Mouse (Mus musculus) left cerebral cortex, adult 9 months (tissue): ENCODE measurements around the gene Ldb3.

Experiments
- DNase-seq, 2 experiments: peaks; one replicate each; pipeline ENCODE4 v3.0.0; 2022; ENCODE audit warnings: low spot score in 2 of 2

Gene Ldb3

DNA sequence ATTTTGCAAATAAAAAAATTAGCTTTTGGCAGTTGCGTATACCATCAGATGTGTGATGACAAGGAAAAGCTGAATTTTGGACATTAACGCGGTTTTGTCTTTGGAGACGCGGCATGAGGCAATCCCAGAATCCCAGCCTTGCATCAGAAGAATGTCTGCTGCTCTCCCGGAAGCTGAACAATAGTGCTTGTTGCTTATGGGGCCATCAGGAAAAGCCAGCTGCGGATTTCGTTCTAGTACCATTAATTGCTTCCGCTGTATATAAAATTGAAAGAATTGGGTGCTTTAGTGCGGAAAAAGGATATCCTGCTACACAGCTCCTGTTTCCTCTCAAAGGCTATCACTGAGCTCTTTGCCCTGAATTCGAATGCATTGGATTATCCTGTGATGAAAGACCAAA, 76.6 kb downstream of the Ldb3 start:
- DNase-seq = no peak

DNA sequence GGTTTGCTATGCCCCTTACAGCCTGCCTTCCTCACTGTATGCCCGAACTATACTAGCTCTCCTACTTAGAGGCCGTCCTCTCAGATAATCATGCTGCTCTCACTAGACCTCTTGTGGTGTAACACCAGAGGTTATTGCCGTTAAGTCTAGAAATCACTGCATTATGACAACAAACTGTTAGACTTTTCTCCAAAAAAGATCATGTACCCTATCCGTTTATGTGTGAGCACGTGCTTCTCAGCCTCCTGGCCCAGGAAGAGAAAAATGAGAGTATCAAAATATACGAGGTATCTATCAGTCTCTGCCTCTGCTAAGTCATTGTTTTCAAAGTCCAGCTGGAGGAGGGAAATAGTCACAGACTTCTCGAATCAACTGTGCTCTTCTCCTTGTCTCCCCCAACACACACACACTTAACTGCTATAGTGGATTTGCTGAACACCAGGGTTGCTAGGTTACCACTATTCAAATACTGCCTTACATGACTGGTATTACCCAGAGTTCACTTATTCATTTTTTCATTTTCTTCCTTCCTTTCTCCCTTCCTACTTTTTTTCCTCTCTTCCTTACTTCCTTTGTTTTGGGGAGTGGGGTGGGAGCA, 79.5 kb downstream of the Ldb3 start:
- DNase-seq = no peak

DNA sequence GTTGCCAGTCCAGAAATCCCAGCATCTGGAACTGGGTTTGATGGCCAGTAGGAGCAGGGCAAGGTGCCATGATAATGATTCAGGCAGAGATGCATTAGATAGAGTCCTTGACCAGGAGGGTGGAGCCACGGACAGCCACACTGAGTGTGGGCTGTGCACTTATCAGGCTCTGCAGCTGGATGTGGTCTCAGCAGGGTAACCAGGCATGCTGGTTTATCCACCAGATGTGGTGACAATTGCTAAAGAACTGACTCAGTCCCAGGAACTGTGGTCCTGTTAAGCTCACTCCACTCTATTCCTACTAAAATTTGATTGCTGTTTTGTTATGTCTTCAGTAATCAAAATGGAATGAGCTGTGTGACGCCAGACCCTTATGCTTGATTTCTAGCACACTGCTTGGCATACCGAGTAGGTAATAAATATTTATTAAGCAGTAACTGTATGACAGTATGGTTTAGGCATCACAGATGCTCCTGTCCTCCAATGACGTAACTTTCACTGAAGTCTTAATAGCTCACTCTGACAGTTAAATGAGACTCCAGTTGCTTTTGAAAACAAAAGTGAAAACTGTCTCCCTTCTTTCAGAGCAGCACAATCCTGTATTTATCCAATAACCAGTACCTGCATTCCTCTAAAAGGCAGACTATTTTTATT, 80.2 kb downstream of the Ldb3 start:
- no peak for DNase-seq

DNA sequence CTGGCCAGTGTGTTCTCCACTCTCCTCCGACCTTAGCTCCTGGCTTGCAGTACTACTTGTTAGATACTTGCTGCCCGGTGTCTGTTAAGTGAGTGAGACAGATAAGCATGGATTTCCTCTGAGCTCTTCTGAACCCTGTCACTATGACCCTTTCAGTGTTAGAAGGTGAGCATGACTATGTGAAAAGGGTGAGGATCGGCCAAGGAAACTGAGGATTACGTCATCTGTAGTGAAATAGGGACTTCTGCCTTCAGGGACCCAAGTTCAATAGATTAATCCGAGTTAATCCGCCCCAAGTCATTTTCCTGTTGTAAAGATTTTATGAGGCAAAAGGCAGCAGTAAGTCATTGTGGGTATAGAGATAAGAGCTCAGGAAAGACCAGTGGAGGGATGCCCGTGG, 83.2 kb downstream of the Ldb3 start:
- DNase-seq = no peak

DNA sequence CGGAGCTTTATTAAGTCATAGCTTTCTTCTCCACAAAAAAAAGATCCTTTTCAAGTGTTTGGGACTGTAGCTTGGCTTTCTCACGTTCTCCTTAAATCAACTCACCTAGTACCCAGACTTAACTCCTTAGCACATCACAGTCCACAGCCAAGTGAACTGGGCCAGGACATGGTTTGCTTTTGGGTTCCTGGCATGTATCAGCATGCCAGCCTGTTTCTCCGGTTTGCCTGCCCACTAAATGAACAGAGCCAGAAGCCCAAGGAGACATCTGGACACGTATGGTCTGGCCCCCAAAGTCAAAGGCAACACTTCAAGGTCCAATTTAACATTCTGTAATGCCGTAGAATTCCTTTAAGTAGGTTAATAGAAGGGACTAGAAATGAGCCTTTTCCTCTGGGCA, 84.1 kb downstream of the Ldb3 start:
- DNase-seq = no peak

DNA sequence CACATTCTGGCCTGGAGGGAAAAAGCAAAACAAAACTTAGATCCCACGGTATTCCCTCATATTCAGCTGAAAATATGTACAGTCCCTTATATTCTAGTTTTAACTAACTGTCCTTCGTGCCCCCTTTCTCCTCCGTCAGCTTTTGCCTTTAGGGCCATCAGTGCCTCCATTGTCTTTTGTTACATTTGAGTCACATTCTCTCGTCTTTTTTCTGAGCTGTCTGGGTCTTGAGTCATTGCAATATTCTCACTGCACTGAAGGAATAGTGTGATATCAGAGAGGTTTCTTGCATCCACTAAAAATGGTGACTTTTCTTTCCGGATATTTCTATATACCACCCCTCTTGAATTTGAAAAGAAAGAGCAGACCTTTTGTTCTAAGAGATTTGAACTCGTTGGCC, 84.7 kb downstream of the Ldb3 start:
- no peak for DNase-seq

DNA sequence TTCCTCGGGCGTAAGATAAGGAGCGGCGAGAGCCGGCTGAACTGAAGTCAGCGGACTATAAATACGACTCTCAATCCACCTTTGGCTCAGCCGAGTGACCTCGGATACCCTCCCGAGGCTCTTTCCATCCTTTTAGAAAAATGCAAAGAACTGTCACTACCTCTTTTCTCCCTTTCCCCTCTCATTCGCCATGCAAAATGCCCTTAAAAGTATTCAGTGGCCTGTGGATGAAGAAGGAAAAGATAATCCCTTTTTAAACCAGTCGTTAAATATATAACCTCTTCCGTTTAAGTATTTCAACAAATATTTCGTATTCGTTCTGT, 85.2 kb downstream of the Ldb3 start, which contains the start of gene Bmpr1a:
TSS of gene Bmpr1a (minus strand) at position 17 of the 323 bp plus-strand sequence.
- DNase-seq = no peak

DNA sequence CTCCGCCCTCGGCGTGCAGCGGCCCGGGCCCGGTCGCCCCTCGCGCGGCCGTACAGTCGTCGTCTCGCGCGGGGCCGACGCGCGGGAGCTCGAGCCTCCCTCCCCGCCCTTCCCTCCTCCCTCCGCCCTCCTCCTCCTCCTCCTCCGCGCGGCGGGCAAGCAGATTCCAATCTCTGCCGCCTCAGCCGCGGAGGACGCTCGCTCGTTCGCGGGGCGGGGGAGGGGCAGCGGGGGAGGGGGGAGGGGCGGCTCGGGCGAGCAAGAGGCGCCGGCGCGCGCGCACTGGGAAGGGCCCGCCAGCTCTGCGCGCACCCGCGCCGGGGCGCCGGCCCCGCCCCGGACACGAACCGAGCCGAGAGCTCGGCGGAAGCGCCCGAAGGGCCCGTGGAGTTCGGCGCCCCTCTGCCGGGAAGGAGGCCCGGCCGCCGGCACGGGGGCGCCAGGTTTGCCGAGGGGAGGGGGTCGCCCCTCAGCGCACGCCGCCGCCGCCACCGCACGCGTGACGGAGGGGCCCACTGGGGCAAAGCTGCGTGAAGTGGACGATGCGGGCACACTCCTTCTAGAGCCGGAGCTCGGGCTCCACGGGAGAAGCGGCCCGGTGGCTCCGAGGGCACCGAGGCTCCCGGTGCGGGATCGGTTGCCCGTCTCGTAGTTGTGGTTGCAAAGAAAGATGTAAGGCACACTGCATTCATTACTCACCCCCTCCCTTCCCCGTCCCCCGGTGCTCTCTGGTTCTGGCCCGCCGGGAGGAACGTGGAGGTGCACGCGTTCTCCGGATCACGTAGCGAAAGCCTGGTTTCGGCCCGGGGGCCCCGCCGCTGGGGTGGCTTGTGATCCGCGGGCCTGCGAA, 85.8 kb downstream of the Ldb3 start:
- peak; percentile 45 to 84 for DNase-seq

DNA sequence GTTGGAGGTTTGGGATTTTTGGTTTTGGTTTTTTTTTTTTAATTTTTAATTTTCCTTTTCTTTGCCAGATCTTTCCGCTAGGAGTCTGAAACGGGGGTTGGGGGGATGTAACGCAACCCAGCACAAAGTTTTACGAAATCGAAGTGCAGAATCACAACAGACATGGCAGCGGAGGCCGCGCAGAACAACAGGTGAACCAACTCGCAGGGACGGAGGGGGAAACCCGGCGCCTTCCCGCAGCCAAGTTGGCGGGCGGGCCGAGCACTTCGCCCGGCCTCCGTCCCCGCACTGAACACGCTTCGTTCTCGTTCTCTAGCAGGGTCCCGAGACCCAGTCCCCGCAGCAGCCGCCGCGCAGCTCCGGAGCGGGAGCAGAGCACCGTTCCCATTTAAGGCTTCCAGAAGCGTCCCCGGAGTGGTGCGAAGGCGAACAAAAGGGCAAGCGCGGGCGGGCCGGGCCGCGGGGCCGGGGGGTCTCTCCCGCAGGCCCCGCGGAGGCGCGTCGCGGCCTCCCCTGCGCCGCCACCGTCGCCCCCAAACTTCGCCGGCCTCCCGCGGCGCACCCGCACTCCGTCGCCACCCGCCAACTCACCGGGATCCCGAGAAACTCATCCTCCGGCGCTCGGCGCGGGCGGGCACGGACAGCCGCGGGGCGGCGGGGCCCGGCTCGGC, 86.5 kb downstream of the Ldb3 start:
- DNase-seq = peak in 1 of 2 experiments; percentile 25

DNA sequence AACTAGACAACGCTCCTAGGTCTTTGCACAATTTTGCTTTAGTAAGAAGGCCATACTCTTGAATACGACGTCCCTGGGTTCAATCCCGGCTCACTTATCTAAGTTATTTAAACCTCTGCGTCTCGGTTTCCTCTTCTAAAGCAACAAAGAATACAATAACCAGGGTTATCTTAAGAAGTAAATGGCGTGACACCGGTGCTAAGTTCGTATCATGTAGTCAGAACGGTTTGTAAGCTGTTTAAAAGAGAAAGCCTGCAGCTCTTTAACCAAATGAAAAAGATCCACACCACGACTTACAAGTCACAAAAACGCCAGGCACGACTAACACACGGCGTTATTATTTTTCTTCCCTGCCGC, 87.1 kb downstream of the Ldb3 start:
- no peak for DNase-seq

DNA sequence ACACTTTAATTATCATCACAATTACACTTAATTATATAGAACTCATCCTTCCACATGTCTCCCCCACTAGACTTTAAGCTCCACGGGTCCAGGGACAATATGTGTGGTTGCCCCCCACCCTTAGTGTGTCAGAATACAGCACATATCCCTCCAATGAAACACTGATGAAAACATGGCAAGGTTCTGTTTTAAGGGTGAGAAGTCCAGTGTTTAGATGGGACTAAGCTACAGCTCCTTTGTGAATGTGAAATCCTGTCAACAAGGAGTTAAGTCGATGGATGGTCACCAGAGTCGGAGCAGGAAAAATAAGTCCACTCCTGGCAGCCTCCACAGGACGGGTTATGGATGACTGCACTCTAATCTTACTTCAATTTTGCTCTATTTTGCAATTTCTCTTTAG, 88.2 kb downstream of the Ldb3 start:
- DNase-seq = no peak

DNA sequence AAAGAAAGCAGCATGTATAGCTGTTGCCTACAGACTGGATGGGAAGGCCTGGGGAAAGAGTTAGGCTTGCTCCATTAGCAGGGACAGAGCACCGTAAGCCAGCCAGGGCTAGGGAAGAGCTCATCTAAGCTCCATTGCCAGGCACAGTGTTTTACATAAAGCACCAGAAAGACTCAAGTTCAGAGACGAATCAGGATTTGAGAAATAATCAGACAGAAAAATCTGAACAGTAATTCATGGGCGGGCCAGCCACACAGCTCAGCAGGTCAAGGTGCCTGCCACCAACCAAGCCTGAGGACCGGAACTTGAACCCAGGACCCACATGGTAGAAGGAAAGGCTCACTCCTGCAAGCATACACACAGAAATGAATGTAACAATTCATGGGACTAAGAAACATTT, 88.8 kb downstream of the Ldb3 start:
- DNase-seq = no peak

DNA sequence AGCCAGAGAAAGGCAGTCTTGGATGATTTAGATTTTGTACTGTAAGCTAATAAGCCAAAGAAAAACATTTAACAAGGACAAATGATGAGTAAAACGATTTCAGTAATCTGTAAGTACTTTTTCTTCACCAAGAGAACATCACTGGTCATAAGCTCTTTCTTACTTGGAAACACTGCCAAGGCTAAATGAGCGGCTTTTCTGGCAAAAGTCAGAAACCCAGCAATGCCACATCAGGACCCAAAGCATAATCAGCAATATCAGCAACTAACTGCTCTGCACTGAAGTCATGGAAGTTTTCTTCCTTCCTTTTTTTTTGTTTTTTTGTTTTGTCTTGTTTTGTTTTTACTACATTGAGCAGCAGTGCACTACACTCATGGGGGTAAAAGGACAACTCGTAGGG, 91.1 kb downstream of the Ldb3 start:
- no peak for DNase-seq

DNA sequence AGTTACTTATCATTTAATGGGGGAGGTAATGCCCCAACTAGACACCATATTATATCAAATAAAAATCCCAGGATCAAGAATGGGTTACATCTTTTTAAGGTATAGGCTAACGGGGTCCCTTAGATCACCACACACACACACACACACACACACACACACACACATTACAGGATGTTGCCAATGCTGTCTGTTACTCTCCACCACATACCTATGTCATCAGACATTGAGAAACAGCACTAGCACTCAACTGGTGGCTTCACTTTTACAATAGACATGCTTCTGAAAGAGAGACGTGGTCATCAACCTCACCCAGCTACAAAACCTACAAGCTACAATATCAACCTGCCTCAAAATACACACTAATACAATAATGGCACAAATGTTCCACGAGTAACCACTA, 94.8 kb downstream of the Ldb3 start:
- DNase-seq = no peak

DNA sequence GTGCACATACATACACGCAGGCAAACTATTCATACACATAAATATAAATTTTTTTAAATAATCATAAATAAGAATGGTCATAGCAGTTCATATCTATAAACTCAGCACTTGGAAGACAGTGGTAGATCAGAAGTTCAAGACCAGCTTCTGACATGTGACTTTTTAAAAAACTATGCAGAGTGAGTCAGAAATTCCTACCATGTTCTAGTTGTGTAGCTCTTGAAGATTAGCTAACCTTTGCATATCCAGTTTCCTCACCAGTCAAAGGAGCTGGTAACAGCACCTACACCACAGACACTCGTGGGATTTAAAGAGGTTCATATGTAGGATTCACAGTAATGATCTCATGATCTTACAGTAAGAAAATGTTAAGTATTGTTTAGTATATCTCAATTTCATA, 95.8 kb downstream of the Ldb3 start:
- DNase-seq = no peak

DNA sequence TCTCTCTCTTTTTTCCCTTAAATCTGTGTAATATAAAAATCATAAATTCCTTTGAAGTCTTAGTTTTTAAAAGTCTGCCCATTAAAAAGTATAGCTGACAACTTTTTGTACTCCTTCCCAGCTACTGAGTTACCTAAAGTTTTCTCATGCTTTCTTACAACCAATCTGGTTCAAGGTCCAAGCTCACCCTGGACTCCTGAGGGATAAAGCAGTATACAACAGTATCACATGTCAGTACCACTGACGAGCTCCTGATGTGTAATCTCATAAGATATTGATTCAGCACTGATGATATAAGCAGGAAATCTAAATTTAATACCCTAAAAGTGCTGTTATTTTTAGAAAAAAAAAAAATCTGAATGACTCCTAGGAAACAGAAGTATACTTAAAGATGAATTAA, 97.5 kb downstream of the Ldb3 start:
- no peak for DNase-seq

DNA sequence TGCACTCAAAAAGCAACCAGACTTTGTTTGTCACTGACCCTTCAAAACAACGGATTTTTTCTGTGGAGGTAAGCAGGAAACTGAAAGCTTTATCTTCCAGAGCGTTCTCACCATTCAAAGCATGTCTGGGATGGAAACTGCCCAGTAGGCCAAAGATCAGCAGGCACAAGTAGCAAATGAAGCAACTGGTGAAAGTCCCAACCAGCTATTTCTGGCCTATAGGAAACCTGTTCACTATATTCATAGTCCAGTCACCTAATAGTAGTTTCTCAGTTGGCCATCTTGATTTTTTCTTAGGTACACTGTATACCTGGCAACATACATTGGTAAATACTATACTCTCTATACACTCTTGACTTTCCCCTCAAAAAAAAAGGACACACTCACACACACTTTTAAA, 98.6 kb downstream of the Ldb3 start:
- DNase-seq = no peak

DNA sequence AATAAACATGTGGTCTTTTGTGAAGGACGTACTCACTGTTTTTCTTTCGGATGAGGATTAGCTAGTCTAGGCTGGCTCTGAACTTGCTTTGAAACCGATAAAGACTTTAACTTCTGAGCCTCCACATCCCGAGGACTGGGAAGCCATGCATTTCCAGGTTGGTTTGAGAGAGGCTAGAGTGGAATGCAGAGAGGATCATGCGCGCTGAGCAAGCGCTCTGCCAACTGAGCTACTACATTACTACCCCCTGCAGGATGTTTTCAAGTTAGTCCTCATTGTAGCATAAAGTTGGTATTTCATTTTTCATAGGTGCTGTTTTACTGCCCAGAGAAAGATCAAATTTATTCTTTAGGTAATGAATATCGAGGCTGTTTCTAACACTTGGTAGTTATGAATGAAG, 102.3 kb downstream of the Ldb3 start:
- no peak for DNase-seq

DNA sequence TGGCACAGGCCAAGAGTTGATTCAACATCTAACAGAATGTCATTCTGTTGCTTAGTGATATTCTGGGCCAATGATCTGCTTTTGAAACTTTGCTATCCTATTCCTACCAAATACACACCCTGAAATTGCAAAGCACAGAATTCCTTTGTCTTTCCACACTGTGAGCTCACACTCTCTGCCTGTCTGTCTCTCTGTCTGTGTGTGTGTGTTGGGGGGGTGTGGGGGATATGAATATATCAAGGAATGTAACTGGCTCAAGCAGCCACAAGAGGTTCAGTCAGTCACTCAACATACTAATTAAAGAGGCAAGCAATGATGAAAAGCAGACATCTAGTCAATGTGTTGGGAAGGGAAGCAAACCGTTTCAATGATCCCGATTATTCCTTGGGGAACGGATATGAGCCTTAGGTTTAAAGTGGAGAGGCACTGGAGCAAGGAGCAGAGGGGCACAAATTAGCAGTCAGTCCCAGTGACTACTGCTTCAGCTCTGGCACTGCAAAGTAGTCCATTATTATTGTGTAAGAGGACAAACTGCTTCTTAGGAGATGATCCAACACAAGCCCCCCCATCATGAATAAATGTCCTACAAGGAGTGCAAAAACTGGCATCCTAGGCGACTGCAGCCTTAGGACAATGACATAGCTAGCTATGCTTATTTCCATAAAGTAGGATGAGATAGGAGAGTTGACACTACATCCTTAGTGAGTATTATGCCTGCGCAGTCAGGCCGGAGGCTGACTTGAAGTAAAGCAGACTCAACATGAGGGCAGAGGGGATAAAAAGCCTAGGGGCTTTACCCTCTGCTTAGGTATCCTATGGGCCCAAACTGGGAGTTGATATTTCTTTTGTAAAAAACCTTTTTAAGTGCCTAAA, 104.8 kb downstream of the Ldb3 start:
- no peak for DNase-seq
